Comparison of ENCODE assay signal across 7 mouse cellular contexts in the genomic region with DNA sequence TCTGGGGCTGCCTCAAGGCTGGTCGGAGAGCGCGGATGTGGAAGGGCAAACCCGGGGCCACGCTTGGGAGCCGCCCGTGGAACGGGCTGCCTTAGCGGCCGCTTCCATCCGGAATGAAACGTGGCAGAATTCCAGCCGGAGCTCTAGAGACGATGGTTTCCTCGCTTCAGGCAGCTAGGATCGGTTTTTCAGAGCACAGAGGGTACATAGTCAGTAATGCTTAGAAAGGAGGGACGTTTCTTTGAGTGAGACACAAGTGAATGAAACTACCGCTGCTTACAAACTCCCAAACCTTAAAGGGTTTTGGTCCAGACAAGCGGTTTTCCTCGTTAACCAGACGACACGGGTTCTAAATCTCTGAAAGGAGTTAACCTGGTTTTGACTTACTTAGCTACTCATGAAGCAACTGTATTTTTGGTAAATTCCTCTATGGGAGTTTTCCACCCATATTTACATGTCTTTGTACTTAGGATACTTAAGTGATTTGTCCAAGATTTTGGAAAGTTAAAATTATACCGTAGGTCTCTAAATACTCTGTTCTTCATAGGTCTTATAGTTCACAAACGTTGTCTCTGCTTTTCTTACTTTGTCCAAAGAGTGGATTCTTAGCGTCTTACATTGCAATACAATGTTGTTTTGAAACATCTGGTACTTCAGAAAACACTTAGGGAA. TPM values are rescaled to one million over a fixed set of nuclear protein-coding genes. Genes with fewer than 3 reads are reported as not detected.
A peak's percentile ranks its signal among the peaks of the same experiment; 100 is the strongest.
DNase-seq lines count a peak whose midpoint lies in the region; ATAC-seq and TF ChIP-seq lines count a peak whose summit lies in the region.

No protein-coding gene starts in this region.

- DNase-seq in lung, postnatal 4 days, result no peak
- DNase-seq in Muller cell, postnatal 12 days (ENCODE audit: inconsistent ontology term), result no peak
- DNase-seq in spleen, postnatal 36 days (ENCODE audit: low spot score in 2 of 2), result no peak

- ATAC-seq in lung, embryonic 15.5 days (ENCODE audit: borderline replicate concordance, extremely low read depth, low FRiP score, low TSS enrichment), result no peak
- ATAC-seq in embryonic facial prominence, embryonic 13.5 days (ENCODE audit: insufficient number of reproducible peaks, insufficient read depth, low FRiP score, low TSS enrichment, low read depth), result no peak
- ATAC-seq in intestine, postnatal 0 days, result no peak

- TF ChIP-seq POLR2A in olfactory bulb, adult 2 months (IDR thresholded peaks at IDR 0.05; ENCODE audit: insufficient read depth, low read depth, low read length), result no peak

- peak overlapping the region; percentile 55 for H3K4me2 ChIP-seq in lung, embryonic 15.5 days
- peak overlapping the region; percentile 93 for H3K4me2 ChIP-seq in embryonic facial prominence, embryonic 13.5 days
- H3K4me2 ChIP-seq in intestine, postnatal 0 days (replicated peaks; ENCODE audit: low read depth), result peak overlapping the region; percentile 67

- H3K4me3 ChIP-seq in lung, embryonic 15.5 days, result peak overlapping the region; percentile 95
- peak overlapping the region; percentile 84 for H3K4me3 ChIP-seq in embryonic facial prominence, embryonic 13.5 days
- H3K4me3 ChIP-seq in intestine, postnatal 0 days (ENCODE audit: low read depth, low read length), result peak overlapping the region; percentile 88
- H3K4me3 ChIP-seq in olfactory bulb, adult 2 months (ENCODE audit: insufficient read depth, low read depth, low read length), result peak overlapping the region; percentile 67

- H3K27me3 ChIP-seq in lung, embryonic 15.5 days, result no peaks in the 10 kb centered on the region
- no peaks in the 10 kb centered on the region for H3K27me3 ChIP-seq in embryonic facial prominence, embryonic 13.5 days
- no peaks in the 10 kb centered on the region for H3K27me3 ChIP-seq in intestine, postnatal 0 days (replicated peaks; ENCODE audit: control insufficient read depth, insufficient read depth, low read length)

- TF ChIP-seq CTCF in intestine, postnatal 0 days (IDR thresholded peaks at IDR 0.05; ENCODE audit: low read depth), result no peak
- no peak for TF ChIP-seq CTCF in olfactory bulb, adult 2 months (IDR thresholded peaks at IDR 0.05; ENCODE audit: insufficient read depth, low read depth, low read length)

- H3K9me3 ChIP-seq in lung, embryonic 15.5 days, result no peaks in the 10 kb centered on the region
- H3K9me3 ChIP-seq in embryonic facial prominence, embryonic 13.5 days, result no peaks in the 10 kb centered on the region
- H3K9me3 ChIP-seq in intestine, postnatal 0 days (ENCODE audit: control insufficient read depth), result no peaks in the 10 kb centered on the region

- H3K9ac ChIP-seq in lung, embryonic 15.5 days, result peak overlapping the region; percentile 96
- H3K9ac ChIP-seq in embryonic facial prominence, embryonic 13.5 days, result peak overlapping the region; percentile 93
- peak overlapping the region; percentile 91 for H3K9ac ChIP-seq in intestine, postnatal 0 days (ENCODE audit: low read depth, low read length)

- under 1% methylated on average over 25 of the region's 25 CpGs for WGBS in lung, embryonic 15.5 days
- under 1% methylated on average over 25 of the region's 25 CpGs for WGBS in embryonic facial prominence, embryonic 13.5 days
- under 1% methylated on average over 25 of the region's 25 CpGs for WGBS in intestine, postnatal 0 days
- under 1% methylated on average over 25 of the region's 25 CpGs for WGBS in olfactory bulb, adult 2 months

- H3K4me1 ChIP-seq in lung, embryonic 15.5 days, result peaks cover 48% of the 10 kb centered on the region
- peaks cover 34% of the 10 kb centered on the region for H3K4me1 ChIP-seq in embryonic facial prominence, embryonic 13.5 days
- H3K4me1 ChIP-seq in intestine, postnatal 0 days (replicated peaks; ENCODE audit: control insufficient read depth, insufficient read depth, low read length), result peaks cover 6% of the 10 kb centered on the region
- peaks cover 5% of the 10 kb centered on the region; the same call in 1 of the 2 replicates for H3K4me1 ChIP-seq in olfactory bulb, adult 2 months (ENCODE audit: control insufficient read depth, insufficient read depth, low read length)

- H3K36me3 ChIP-seq in lung, embryonic 15.5 days, result no peaks in the 10 kb centered on the region
- H3K36me3 ChIP-seq in embryonic facial prominence, embryonic 13.5 days, result peaks cover 16% of the 10 kb centered on the region
- H3K36me3 ChIP-seq in intestine, postnatal 0 days (ENCODE audit: control insufficient read depth, insufficient read depth), result no peaks in the 10 kb centered on the region

- H3K27ac ChIP-seq in lung, embryonic 15.5 days, result peak overlapping the region; percentile 93
- peak overlapping the region; percentile 92 for H3K27ac ChIP-seq in embryonic facial prominence, embryonic 13.5 days
- H3K27ac ChIP-seq in intestine, postnatal 0 days (ENCODE audit: low read depth, low read length), result peak overlapping the region; percentile 89
- H3K27ac ChIP-seq in olfactory bulb, adult 2 months (ENCODE audit: insufficient read depth, low read depth, low read length), result peak overlapping the region; percentile 93

RNA-seq across cellular contexts. Expression of gene Selenof, which starts 0.8 kb away (rescaled TPM):
- polyA plus RNA-seq in lung, embryonic 15.5 days (2015; fragmentation: Nextera tagmentation; extraction: Ambion mirVana), result 713 and 738 TPM in 2 replicates
- polyA plus RNA-seq in embryonic facial prominence, embryonic 13.5 days (2015; fragmentation: Nextera tagmentation; extraction: Ambion mirVana), result 609 and 619 TPM in 2 replicates
- 504 and 571 TPM in 2 replicates for polyA plus RNA-seq in intestine, postnatal 0 days (2015; fragmentation: Nextera tagmentation; extraction: Ambion mirVana)
- not detected in 2 replicates for polyA plus RNA-seq in olfactory bulb, adult 2 months (2012; ENCODE audit: insufficient read depth, insufficient read length, low replicate concordance, missing spikeins)

RNA-seq across cellular contexts. Expression of gene Hs2st1, which starts 1.0 kb away (rescaled TPM):
- polyA plus RNA-seq in lung, embryonic 15.5 days (2015; fragmentation: Nextera tagmentation; extraction: Ambion mirVana), result 10.8 and 11.7 TPM in 2 replicates
- polyA plus RNA-seq in embryonic facial prominence, embryonic 13.5 days (2015; fragmentation: Nextera tagmentation; extraction: Ambion mirVana), result 19.0 and 21.3 TPM in 2 replicates
- 6.1 and 6.9 TPM in 2 replicates for polyA plus RNA-seq in intestine, postnatal 0 days (2015; fragmentation: Nextera tagmentation; extraction: Ambion mirVana)
- polyA plus RNA-seq in olfactory bulb, adult 2 months (2012; ENCODE audit: insufficient read depth, insufficient read length, low replicate concordance, missing spikeins), result not detected in 2 replicates
